Mouse (Mus musculus) liver, embryonic 15.5 days (tissue): ENCODE results near the gene Zc3h18. TPM values are rescaled to one million over a fixed set of nuclear protein-coding genes. Genes with fewer than 3 reads are reported as not detected.

Experiments used
- ATAC-seq: fragments of 200-750 bp; cut with Nextera tagmentation; 2 replicates; pipeline ENCODE4 v1.8.0; 2017; ENCODE audit warnings: moderate number of reproducible peaks, mild to moderate bottlenecking, moderate library complexity; ENCODE audit not compliant: insufficient read depth
- H3K27ac ChIP-seq: fragments of 300-500 bp; sonication (generic); replicated peaks from 2 replicates; pipeline ENCODE4 v1.5.1; 2015; ENCODE audit warnings: mild to moderate bottlenecking, inconsistent platforms
- H3K27me3 ChIP-seq: fragments of 300-500 bp; sonication (generic); 2 replicates; pipeline ENCODE4 v1.6.1; 2015; ENCODE audit warnings: mild to moderate bottlenecking, inconsistent platforms
- H3K36me3 ChIP-seq: fragments of 300-500 bp; sonication (generic); replicated peaks from 2 replicates; pipeline ENCODE4 v1.6.1; 2015; ENCODE audit warnings: moderate library complexity, mild to moderate bottlenecking, inconsistent platforms
- H3K4me1 ChIP-seq: fragments of 300-500 bp; sonication (generic); replicated peaks from 2 replicates; pipeline ENCODE4 v1.6.1; 2015; ENCODE audit warnings: inconsistent platforms
- H3K4me2 ChIP-seq: fragments of 300-500 bp; sonication (generic); 2 replicates; pipeline ENCODE4 v1.6.1; 2015; ENCODE audit warnings: moderate library complexity, mild to moderate bottlenecking, inconsistent platforms
- H3K4me3 ChIP-seq: fragments of 300-500 bp; sonication (generic); replicated peaks from 2 replicates; pipeline ENCODE4 v1.5.1; 2015; ENCODE audit warnings: mild to moderate bottlenecking, inconsistent platforms
- H3K9ac ChIP-seq: fragments of 300-500 bp; sonication (generic); 2 replicates; pipeline ENCODE4 v1.6.1; 2015; ENCODE audit warnings: moderate library complexity, mild to moderate bottlenecking, inconsistent platforms
- H3K9me3 ChIP-seq: fragments of 300-500 bp; sonication (generic); replicated peaks from 2 replicates; pipeline ENCODE4 v1.6.1; 2016; ENCODE audit warnings: inconsistent platforms
- whole genome bisulfite sequencing: fragments of 180-500 bp; shearing (Covaris S2); methylation state at CpG from one replicate; pipeline ENCODE4 v1.1.7; 2015; ENCODE audit warnings: mixed read lengths; ENCODE audit not compliant: insufficient replicate concordance; 5-methylcytosine and 5-hydroxymethylcytosine counted together
- polyA plus RNA-seq: library from polyadenylated mRNA; unstranded; fragments of >200 nt; fragmentation: Nextera tagmentation; extraction: Ambion mirVana; gene quantifications from 2 replicates; pipeline ENCODE4 v1.2.1, GENCODE M21; 2015

The Zc3h18 gene
- polyA plus RNA-seq, 1 experiment from 2014 or later = 23.1 TPM

DNA sequence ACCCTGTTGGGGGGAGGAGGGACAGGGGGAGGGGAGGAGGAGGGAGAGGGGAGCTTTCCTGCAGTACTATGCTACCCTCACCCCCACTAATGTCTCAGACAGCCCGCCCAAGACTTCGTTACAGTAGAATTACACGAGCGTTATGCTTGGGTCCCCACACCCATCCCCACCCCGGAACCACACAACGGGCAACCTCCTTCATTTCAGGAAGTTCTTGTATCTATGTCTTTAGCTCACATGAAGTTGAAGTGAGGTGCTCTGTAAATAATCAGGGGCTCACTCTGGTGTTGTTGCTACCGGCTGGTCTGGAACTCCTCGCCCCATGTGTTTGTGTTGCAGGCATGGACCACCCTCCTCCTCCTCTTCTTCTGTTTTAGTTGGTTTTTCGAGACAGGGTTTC, 51.8 kb downstream of the Zc3h18 start:
- 44% methylated on average over 9 of the region's 9 CpGs for WGBS
- no peak for ATAC-seq
- Histone ChIP-seq H3K4me3 (no peak overlapping the region), H3K4me1 (peaks cover 33% of the 10 kb centered on the region), H3K27ac (no peak overlapping the region), H3K36me3 (0 out of 2 replicates have a peak, but pooled peaks cover 23% of the 10 kb centered on the region), H3K27me3 (peaks cover 14% of the 10 kb centered on the region; the same call in 1 of the 2 replicates), H3K4me2 (no peak overlapping the region), H3K9me3 (no peaks in the 10 kb centered on the region), H3K9ac (no peak overlapping the region)

DNA sequence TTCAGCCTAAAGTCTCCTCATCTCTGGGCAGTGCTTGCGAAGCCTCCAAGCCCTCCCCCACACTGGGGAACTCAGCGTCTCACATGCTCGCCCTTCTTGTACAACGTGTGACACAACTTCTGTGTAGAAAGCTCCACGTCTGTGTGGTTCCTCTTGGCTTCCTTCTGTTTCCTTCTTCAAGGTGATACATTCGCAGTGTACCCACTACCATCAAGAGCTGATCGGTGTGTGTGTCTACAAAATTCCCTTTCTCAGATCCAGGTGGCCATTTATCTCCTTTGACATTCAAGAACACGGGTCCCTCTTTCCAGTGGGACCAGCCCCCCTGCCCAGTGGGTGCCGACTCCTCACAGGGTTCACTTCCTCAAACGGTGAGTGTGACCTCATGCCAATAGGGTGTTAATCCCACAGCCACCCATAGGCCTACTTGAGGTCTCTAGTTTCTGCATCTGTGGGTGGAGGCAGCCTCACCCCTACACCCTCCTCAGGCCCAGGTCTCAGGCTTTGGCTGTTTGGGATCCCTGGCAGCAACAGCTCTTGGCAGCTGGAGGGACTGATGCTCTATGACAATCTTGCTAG, 53.7 kb downstream of the Zc3h18 start:
- H3K9me3 ChIP-seq = no peaks in the 10 kb centered on the region
- H3K36me3 ChIP-seq = peaks cover 28% of the 10 kb centered on the region
- H3K9ac ChIP-seq = no peak overlapping the region
- H3K4me3 ChIP-seq = no peak overlapping the region
- H3K27ac ChIP-seq = peak overlapping the region; percentile 81; the same call in 1 of the 2 replicates
- peak overlapping the region; percentile 75; the same call in 1 of the 2 replicates for H3K4me2 ChIP-seq
- peaks cover 34% of the 10 kb centered on the region for H3K4me1 ChIP-seq
- ATAC-seq = peak; percentile 10; the same call in 1 of the 2 replicates
- 42% methylated on average over 10 of the region's 10 CpGs for WGBS
- peaks cover 14% of the 10 kb centered on the region; the same call in 1 of the 2 replicates for H3K27me3 ChIP-seq

DNA sequence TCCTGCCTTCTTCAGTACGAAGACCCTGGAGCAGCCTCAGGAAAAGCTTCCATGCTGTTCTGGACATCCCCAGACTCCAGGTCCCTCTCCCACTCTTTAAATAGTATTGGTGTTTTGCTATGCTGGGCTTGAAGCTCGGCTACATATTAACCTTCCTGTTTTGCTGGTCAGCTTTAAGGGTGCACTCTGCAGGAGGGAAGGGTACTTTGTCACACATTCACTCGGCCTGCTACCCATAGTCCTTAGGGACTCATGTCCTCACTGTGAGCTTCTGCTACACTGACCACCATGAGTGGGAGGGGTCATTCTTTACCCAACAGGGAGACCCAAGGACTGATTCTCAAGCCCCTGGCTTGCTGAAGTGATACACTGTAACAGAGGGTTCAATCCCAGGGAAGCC, 54.2 kb downstream of the Zc3h18 start:
- Histone ChIP-seq H3K36me3 (peaks cover 33% of the 10 kb centered on the region), H3K4me1 (peaks cover 34% of the 10 kb centered on the region), H3K27ac (peak overlapping the region; percentile 81; the same call in 1 of the 2 replicates), H3K4me2 (peak overlapping the region; percentile 75), H3K9me3 (0 out of 2 replicates have a peak, but pooled peaks cover 4% of the 10 kb centered on the region), H3K27me3 (peaks cover 14% of the 10 kb centered on the region; the same call in 1 of the 2 replicates), H3K9ac (no peak overlapping the region), H3K4me3 (no peak overlapping the region)
- no peak for ATAC-seq
- 43% methylated on average over 3 of the region's 3 CpGs for WGBS

DNA sequence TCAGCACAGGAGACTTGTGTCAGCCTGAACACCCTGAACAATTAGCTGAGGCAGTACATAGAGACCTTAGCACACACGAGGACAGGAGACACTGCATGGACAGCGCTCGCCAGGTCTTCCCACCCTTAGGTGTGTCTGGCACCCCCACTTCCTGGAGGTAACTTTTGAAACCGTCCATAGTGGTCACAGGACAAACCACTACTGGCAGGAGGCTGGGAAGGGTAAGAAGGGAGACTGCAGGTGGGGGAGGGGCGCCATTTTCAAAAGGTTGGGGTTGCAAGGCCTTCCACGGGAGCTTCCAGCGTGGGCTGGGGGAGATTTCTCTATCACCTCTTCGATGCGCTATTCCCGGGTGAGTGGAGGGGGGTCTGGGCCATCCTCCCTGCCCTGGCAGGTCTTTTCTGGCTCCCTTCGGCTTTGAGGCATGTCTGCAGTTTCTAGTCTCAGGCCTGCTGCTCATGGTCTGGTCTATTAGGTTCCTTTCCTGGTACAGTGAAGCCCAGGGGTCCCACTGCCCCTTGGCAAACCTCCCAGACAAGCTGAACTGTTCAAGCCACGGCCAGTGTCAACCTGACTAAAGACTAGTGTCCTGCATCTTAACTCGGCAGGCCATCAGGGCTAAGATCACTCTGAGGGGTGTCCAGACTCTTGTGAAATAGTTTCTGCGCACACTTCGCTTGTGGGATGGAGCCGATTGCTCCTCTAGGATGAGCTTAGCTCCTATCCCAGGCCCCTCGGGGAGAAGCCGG, 55.5 kb downstream of the Zc3h18 start:
- Histone ChIP-seq H3K4me2 (peak overlapping the region; percentile 75), H3K9me3 (0 out of 2 replicates have a peak, but pooled peaks cover 4% of the 10 kb centered on the region), H3K9ac (peak overlapping the region; percentile 52), H3K4me3 (peak overlapping the region; percentile 61), H3K27me3 (peaks cover 14% of the 10 kb centered on the region; the same call in 1 of the 2 replicates), H3K4me1 (peaks cover 40% of the 10 kb centered on the region), H3K36me3 (peaks cover 34% of the 10 kb centered on the region), H3K27ac (peak overlapping the region; percentile 81)
- WGBS = 16% methylated on average over 18 of the region's 18 CpGs
- no peak; the same call in 1 of the 2 replicates for ATAC-seq

DNA sequence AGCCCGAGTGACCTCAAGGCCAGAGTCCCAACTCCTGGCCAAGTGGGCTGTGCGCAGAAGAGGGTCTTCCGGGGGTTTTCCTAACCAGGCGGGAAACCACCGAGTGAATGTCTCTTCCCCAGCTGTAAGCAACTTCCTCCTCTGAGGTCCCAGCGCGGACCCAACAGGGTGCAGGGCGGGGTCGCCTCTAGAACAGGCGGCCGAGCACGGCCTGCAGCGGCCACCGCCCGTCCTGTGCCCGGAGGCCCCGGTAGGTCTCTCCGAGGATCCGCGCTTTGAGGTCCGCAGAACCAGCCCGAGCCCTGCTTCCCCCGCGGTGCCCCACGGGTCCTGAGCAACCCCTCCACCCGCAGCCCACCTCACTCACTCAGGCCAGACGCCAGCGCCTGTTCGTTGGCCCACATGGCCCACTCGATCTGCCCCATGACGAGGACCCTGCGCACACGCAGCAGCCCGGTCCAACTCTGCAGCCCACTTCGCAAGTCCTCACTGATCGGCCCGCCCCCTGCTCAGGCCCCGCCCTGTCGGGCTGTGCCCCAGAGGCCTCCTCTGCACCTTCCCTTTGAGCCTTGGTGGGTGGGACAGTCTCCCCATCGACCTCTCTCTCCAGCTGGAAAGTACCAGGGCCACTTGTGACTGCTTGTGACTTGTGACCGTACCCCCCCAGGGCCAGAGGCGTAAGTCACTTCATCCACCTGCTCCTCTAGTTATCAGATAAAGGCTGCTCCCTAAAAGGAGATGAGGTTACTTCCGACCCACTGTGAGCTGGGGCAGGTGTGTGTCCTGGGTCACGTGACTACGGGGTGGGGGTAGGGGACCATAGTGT, 56.2 kb downstream of the Zc3h18 start, which contains the start of gene Cyba:
TSS of gene Cyba (minus strand) at position 488 of the 826 bp plus-strand sequence.
- Histone ChIP-seq H3K36me3 (peaks cover 37% of the 10 kb centered on the region), H3K27me3 (peaks cover 14% of the 10 kb centered on the region; the same call in 1 of the 2 replicates), H3K4me3 (peak within 1 kb of the TSS; percentile 61), H3K27ac (peak within 1 kb of the TSS; percentile 81), H3K9ac (peak within 1 kb of the TSS; percentile 52), H3K4me2 (peak within 1 kb of the TSS; percentile 75), H3K9me3 (0 out of 2 replicates have a peak, but pooled peaks cover 4% of the 10 kb centered on the region), H3K4me1 (peaks cover 44% of the 10 kb centered on the region)
- WGBS = 2% methylated on average over 45 of the region's 45 CpGs
- ATAC-seq = peak; percentile 67

DNA sequence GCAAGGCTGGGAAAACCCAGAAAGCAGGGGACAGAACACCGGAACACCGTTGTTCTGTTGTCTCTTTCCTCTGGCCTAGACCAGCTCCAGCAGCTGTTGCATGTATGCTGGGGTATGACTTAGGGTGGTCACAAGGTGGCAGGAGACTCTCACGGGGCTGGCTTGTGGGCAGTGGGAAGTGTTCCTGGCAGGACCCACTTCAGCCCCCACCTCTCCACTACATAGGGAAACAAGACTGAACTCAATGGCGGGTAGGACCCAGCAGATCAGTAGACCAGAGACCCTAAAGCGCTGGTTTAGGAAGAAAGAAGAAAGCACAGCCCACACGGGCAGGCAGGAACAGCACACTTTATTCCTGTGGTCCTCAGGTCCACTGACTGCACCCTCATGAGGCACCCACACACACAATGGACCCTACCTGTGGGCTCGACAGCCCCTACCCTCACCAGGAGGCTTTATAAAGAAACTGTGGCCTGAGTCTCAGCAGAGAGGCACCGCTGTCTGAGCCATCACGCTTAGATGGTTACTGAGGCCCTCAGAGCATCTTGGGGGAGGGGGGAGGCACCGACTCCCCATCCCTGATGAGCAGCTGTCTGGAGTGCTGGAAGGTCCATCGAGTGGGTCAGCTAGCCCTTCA, 57.0 kb downstream of the Zc3h18 start:
- no peak for ATAC-seq
- Histone ChIP-seq H3K36me3 (peaks cover 43% of the 10 kb centered on the region), H3K27ac (no peak overlapping the region), H3K9me3 (0 out of 2 replicates have a peak, but pooled peaks cover 4% of the 10 kb centered on the region), H3K27me3 (peaks cover 14% of the 10 kb centered on the region; the same call in 1 of the 2 replicates), H3K4me2 (peak overlapping the region; percentile 75), H3K4me3 (peak overlapping the region; percentile 61), H3K9ac (0 out of 2 replicates have a peak overlapping the region, but pooled peaks have one; percentile 13), H3K4me1 (peaks cover 49% of the 10 kb centered on the region)
- WGBS = 53% methylated on average over 11 of the region's 11 CpGs

DNA sequence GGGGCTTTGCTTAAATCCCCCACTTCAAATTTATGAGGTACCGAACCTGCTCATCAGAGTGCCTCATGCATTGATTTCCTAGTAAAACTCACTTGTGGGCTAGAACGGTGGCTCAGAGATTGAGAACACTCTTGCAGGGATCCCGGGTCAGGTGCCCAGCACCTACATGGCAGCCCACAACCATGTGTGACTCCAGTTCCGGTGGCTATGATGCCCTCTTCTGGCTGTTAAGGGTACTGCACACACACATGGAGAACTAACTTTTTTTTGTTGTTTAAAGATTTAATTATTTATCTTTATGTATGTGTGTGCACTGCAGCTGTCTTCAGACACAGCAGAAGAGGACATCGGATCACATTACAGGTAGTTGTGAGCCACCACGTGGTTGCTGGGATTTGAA, 59.0 kb downstream of the Zc3h18 start:
- Histone ChIP-seq H3K9me3 (0 out of 2 replicates have a peak, but pooled peaks cover 4% of the 10 kb centered on the region), H3K27me3 (peaks cover 14% of the 10 kb centered on the region; the same call in 1 of the 2 replicates), H3K4me2 (no peak overlapping the region), H3K27ac (no peak overlapping the region), H3K36me3 (peaks cover 50% of the 10 kb centered on the region), H3K4me1 (peaks cover 53% of the 10 kb centered on the region), H3K4me3 (no peak overlapping the region), H3K9ac (no peak overlapping the region)
- no peak for ATAC-seq
- WGBS = 79% methylated on average over 6 of the region's 6 CpGs

DNA sequence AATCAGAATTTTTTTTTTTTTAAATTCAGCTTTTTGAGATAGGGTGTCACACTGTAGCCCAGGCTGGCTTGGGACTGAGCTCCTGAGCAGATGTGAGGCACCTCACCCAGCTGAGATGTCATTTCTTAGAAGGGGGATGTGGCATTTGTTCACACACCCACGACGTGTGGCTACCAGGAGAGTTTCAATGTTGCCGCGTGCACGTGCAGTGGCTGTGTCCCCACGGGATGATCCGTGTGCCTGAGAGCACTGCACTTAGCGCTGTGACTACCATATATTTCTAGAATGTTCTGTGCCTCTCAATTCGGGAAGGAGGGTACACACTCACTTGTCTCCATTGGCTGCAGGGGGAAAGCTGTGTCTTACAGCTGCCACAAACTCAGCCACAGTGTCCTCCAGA, 59.7 kb downstream of the Zc3h18 start:
- Histone ChIP-seq H3K4me1 (peaks cover 46% of the 10 kb centered on the region), H3K4me2 (no peak overlapping the region), H3K4me3 (no peak overlapping the region), H3K9me3 (0 out of 2 replicates have a peak, but pooled peaks cover 4% of the 10 kb centered on the region), H3K27ac (no peak overlapping the region), H3K9ac (no peak overlapping the region), H3K27me3 (peaks cover 14% of the 10 kb centered on the region; the same call in 1 of the 2 replicates), H3K36me3 (peaks cover 50% of the 10 kb centered on the region)
- no peak for ATAC-seq
- 81% methylated on average over 9 of the region's 9 CpGs for WGBS

DNA sequence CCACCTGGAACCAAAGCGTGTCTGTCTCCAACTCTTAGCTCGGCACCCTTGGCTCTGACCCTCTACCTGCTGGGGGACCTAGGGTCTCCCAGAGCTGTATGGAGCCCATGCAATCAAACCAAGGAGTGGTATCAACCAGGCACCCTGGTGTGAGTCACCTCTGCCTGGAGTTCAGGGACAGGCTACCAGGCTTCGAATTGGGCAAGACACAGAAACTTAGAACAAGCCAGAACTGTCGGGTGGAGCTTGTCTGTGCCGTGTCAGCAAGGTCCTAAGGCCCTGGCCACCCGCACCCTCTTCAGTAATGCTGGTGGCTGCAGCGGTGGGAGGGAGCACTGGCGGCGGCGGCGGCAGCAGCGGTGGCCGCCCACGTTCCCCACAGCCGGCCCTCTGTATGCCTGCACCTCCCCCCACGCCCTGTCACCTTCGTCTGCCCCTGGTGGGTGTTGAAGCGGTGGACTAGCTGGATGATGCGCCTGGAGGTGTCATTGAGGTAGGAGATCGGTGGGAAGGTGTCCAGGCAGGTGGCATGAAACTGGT, 60.2 kb downstream of the Zc3h18 start:
- Histone ChIP-seq H3K9me3 (0 out of 2 replicates have a peak, but pooled peaks cover 4% of the 10 kb centered on the region), H3K27me3 (peaks cover 12% of the 10 kb centered on the region; the same call in 1 of the 2 replicates), H3K27ac (no peak overlapping the region), H3K4me1 (peaks cover 43% of the 10 kb centered on the region), H3K4me2 (0 out of 2 replicates have a peak overlapping the region, but pooled peaks have one; percentile 13), H3K36me3 (peaks cover 50% of the 10 kb centered on the region), H3K4me3 (no peak overlapping the region), H3K9ac (no peak overlapping the region)
- ATAC-seq = no peak
- 66% methylated on average over 20 of the region's 20 CpGs for WGBS
